ENCODE assay signal across 8 mouse cellular contexts in genomic region chr7:84272206-84272818, GRCm38 (mm10).
A peak's percentile ranks its signal among the peaks of the same experiment; 100 is the strongest.
DNase-seq lines count a peak whose midpoint lies in the region; ATAC-seq and TF ChIP-seq lines count a peak whose summit lies in the region.

No protein-coding gene starts in this region.

- WGBS in embryonic facial prominence, embryonic 13.5 days, result 25% methylated on average over 7 of the region's 7 CpGs
- 27% methylated on average over 7 of the region's 7 CpGs for WGBS in limb, embryonic 12.5 days
- WGBS in midbrain, embryonic 16.5 days, result 27% methylated on average over 7 of the region's 7 CpGs
- 26% methylated on average over 7 of the region's 7 CpGs for WGBS in spleen, adult 2 months

- DNase-seq in 3134 (ENCODE audit: extremely low read depth, insufficient read length, low spot score), result peak; percentile 63
- DNase-seq in adrenal gland, postnatal 25 days, result peak; percentile 74
- peak; percentile 73 for DNase-seq in heart, adult 8-10 months (ENCODE audit: low spot score)
- DNase-seq in kidney, adult 8-10 months, result peak; percentile 90 to 91
- DNase-seq in spleen, adult 2 months (ENCODE audit: low read depth in 1 of 2, low spot score in 2 of 2), result peak; percentile 38 to 67

- H3K4me1 ChIP-seq in embryonic facial prominence, embryonic 13.5 days, result no peaks in the 10 kb centered on the region
- no peaks in the 10 kb centered on the region; the same call in 1 of the 2 replicates for H3K4me1 ChIP-seq in limb, embryonic 12.5 days (replicated peaks)
- H3K4me1 ChIP-seq in midbrain, embryonic 16.5 days (ENCODE audit: control insufficient read depth, insufficient read depth, low read length), result no peaks in the 10 kb centered on the region
- H3K4me1 ChIP-seq in spleen, adult 2 months (ENCODE audit: control insufficient read depth, insufficient read depth, insufficient read length), result no peaks in the 10 kb centered on the region

- TF ChIP-seq POLR2A in spleen, adult 2 months (IDR thresholded peaks at IDR 0.05; ENCODE audit: low read depth, low read length), result no peak

- peak; percentile 94; the same call in 1 of the 2 replicates for TF ChIP-seq CTCF in spleen, adult 2 months (IDR thresholded peaks at IDR 0.05; ENCODE audit: extremely low read depth, insufficient read depth, insufficient read length, insufficient replicate concordance)

- H3K4me3 ChIP-seq in embryonic facial prominence, embryonic 13.5 days, result no peak overlapping the region
- no peak overlapping the region for H3K4me3 ChIP-seq in limb, embryonic 12.5 days (replicated peaks)
- no peak overlapping the region for H3K4me3 ChIP-seq in midbrain, embryonic 16.5 days (ENCODE audit: low read depth, low read length)
- no peak overlapping the region for H3K4me3 ChIP-seq in spleen, adult 2 months (ENCODE audit: extremely low read depth, insufficient read depth, insufficient read length)

- no peak overlapping the region for H3K27ac ChIP-seq in embryonic facial prominence, embryonic 13.5 days
- no peak overlapping the region for H3K27ac ChIP-seq in limb, embryonic 12.5 days
- H3K27ac ChIP-seq in midbrain, embryonic 16.5 days (ENCODE audit: low read length), result no peak overlapping the region
- no peak overlapping the region for H3K27ac ChIP-seq in spleen, adult 2 months (ENCODE audit: insufficient read depth, low read length)

- ATAC-seq in embryonic facial prominence, embryonic 13.5 days (ENCODE audit: insufficient number of reproducible peaks, insufficient read depth, low FRiP score, low TSS enrichment, low read depth), result peak; percentile 62; the same call in 1 of the 2 replicates
- ATAC-seq in limb, embryonic 12.5 days (ENCODE audit: insufficient number of reproducible peaks, insufficient read depth, low FRiP score, low TSS enrichment, low read depth), result peak; percentile 75; the same call in 1 of the 2 replicates
- peak; percentile 85 for ATAC-seq in midbrain, embryonic 16.5 days

- peaks cover 44% of the 10 kb centered on the region for H3K36me3 ChIP-seq in embryonic facial prominence, embryonic 13.5 days
- H3K36me3 ChIP-seq in limb, embryonic 12.5 days, result peaks cover 67% of the 10 kb centered on the region
- H3K36me3 ChIP-seq in midbrain, embryonic 16.5 days (ENCODE audit: control insufficient read depth, insufficient read depth, low read length), result peaks cover 26% of the 10 kb centered on the region
- no peaks in the 10 kb centered on the region for H3K36me3 ChIP-seq in spleen, adult 2 months (ENCODE audit: control insufficient read depth, insufficient read depth, low read length)

- H3K9me3 ChIP-seq in embryonic facial prominence, embryonic 13.5 days, result no peaks in the 10 kb centered on the region
- H3K9me3 ChIP-seq in limb, embryonic 12.5 days, result no peaks in the 10 kb centered on the region
- no peaks in the 10 kb centered on the region for H3K9me3 ChIP-seq in midbrain, embryonic 16.5 days (replicated peaks; ENCODE audit: control insufficient read depth, low read length, poor library complexity, severe bottlenecking)

- H3K27me3 ChIP-seq in embryonic facial prominence, embryonic 13.5 days, result no peaks in the 10 kb centered on the region
- no peaks in the 10 kb centered on the region for H3K27me3 ChIP-seq in limb, embryonic 12.5 days
- no peaks in the 10 kb centered on the region for H3K27me3 ChIP-seq in midbrain, embryonic 16.5 days (ENCODE audit: control insufficient read depth, insufficient read depth, low read depth, low read length)
- H3K27me3 ChIP-seq in spleen, adult 2 months (ENCODE audit: control insufficient read depth, insufficient read depth, low read length), result no peaks in the 10 kb centered on the region

- no peak overlapping the region for H3K9ac ChIP-seq in embryonic facial prominence, embryonic 13.5 days
- H3K9ac ChIP-seq in limb, embryonic 12.5 days (replicated peaks), result no peak overlapping the region
- H3K9ac ChIP-seq in midbrain, embryonic 16.5 days (ENCODE audit: low read depth, low read length), result no peak overlapping the region

- no peak overlapping the region for H3K4me2 ChIP-seq in embryonic facial prominence, embryonic 13.5 days
- H3K4me2 ChIP-seq in limb, embryonic 12.5 days, result no peak overlapping the region
- H3K4me2 ChIP-seq in midbrain, embryonic 16.5 days (ENCODE audit: low read length), result no peak overlapping the region
